Mouse (Mus musculus) midbrain, embryonic 12.5 days (tissue): Measurements from ENCODE around the gene Pdzrn4. TPM values are rescaled to one million over a fixed set of nuclear protein-coding genes. Genes with fewer than 3 reads are reported as not detected.

Experiments
- ATAC-seq: fragments of 200-750 bp; cut with Nextera tagmentation; 2 replicates; pipeline ENCODE4 v1.8.0; 2017; ENCODE audit warnings: low read depth, moderate TSS enrichment, moderate library complexity; ENCODE audit not compliant: low FRiP score
- H3K27ac ChIP-seq: fragments of 300-500 bp; sonication (generic); replicated peaks from 2 replicates; pipeline ENCODE4 v1.5.1; 2016; ENCODE audit warnings: mild to moderate bottlenecking
- H3K27me3 ChIP-seq: fragments of 300-500 bp; sonication (generic); 2 replicates; pipeline ENCODE4 v1.6.1; 2016; ENCODE audit warnings: mild to moderate bottlenecking
- H3K36me3 ChIP-seq: fragments of 300-500 bp; sonication (generic); 2 replicates; pipeline ENCODE4 v1.6.1; 2016
- H3K4me1 ChIP-seq: fragments of 300-500 bp; sonication (generic); 2 replicates; pipeline ENCODE4 v1.6.1; 2016
- H3K4me2 ChIP-seq: fragments of 300-500 bp; sonication (generic); replicated peaks from 2 replicates; pipeline ENCODE4 v1.6.1; 2016; ENCODE audit warnings: mild to moderate bottlenecking, moderate library complexity
- H3K4me3 ChIP-seq: fragments of 300-500 bp; sonication (generic); 2 replicates; pipeline ENCODE4 v1.5.1; 2016; ENCODE audit warnings: mild to moderate bottlenecking
- H3K9ac ChIP-seq: fragments of 300-500 bp; sonication (generic); replicated peaks from 2 replicates; pipeline ENCODE4 v1.6.1; 2016; ENCODE audit warnings: mild to moderate bottlenecking, moderate library complexity
- H3K9me3 ChIP-seq: fragments of 300-500 bp; sonication (generic); 2 replicates; pipeline ENCODE4 v1.6.1; 2016; ENCODE audit warnings: mild to moderate bottlenecking
- WGBS: fragments of 180-500 bp; shearing (Covaris S2); methylation state at CpG from one replicate; pipeline ENCODE4 v1.1.7; 2016; 5-methylcytosine and 5-hydroxymethylcytosine counted together
- polyA plus RNA-seq: library from polyadenylated mRNA; unstranded; fragments of >200 nt; fragmentation: Nextera tagmentation; extraction: Ambion mirVana; gene quantifications from 2 replicates; pipeline ENCODE4 v1.2.1, GENCODE M21; 2016

Gene Pdzrn4
- polyA plus RNA-seq, 1 experiment from 2014 or later, result 13.8 TPM

DNA sequence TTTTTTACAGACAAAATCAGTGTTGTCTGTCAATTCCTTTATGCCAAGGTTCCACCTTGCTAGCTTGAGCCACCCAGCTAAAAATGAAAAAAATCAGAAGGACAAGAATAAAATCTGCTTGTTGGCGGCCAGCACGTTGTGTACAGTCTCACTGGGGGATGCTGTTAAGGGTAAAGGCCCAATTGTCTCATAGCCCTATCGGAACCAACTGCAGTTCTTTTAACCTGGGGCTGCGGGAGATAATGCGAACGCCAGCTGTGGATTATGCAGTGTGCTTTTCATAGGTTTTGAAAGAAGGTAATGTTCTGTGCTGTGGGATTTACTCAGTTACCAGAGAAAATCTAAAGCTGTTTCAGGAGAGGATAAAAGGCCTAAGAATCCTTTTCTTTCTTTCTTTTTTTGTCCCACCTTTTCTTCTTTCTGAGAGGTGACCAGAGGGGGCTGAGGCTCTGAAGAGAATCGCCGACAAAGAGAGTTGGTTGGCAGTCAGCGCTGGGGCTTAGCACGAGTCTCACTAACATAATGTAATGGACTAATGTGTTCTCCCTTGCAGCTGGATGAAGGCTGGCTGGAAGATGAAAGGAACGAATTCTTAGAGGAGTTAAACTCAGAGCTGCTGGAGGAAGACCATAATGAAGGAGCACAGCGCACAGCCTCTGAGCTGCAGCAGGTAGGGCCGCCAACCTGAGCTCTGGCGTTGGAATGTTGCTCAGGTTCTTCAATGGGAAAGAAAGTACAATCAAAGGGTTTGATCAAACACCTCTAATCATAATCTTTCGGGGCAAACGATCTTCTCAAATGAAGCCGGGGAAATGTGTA lies 360.6 kb downstream of the Pdzrn4 start:
- WGBS, result 28% methylated on average over 17 of the region's 17 CpGs
- ATAC-seq, result no peak
- H3K4me2 ChIP-seq, result 0 out of 2 replicates have a peak overlapping the region, but pooled peaks have one; percentile 6
- H3K27ac ChIP-seq, result no peak overlapping the region
- H3K4me3 ChIP-seq, result no peak overlapping the region
- H3K9ac ChIP-seq, result no peak overlapping the region
- H3K4me1 ChIP-seq, result peaks cover 11% of the 10 kb centered on the region
- no peaks in the 10 kb centered on the region for H3K36me3 ChIP-seq
- peaks cover 8% of the 10 kb centered on the region; the same call in 1 of the 2 replicates for H3K27me3 ChIP-seq
- no peaks in the 10 kb centered on the region for H3K9me3 ChIP-seq

- peaks cover 11% of the 10 kb centered on the region for H3K4me1 ChIP-seq
- peaks cover 8% of the 10 kb centered on the region; the same call in 1 of the 2 replicates for H3K27me3 ChIP-seq
- no peak overlapping the region for H3K4me2 ChIP-seq
- H3K9ac ChIP-seq, result no peak overlapping the region
- WGBS, result 83% methylated on average over 8 of the region's 8 CpGs
- no peak overlapping the region for H3K27ac ChIP-seq
- no peaks in the 10 kb centered on the region for H3K36me3 ChIP-seq
- no peak overlapping the region for H3K4me3 ChIP-seq
- ATAC-seq, result no peak
- H3K9me3 ChIP-seq, result no peaks in the 10 kb centered on the region
These were observed 362.3 kb downstream of the Pdzrn4 start for GRCm38 (mm10) chr15:92759001-92759400.

DNA sequence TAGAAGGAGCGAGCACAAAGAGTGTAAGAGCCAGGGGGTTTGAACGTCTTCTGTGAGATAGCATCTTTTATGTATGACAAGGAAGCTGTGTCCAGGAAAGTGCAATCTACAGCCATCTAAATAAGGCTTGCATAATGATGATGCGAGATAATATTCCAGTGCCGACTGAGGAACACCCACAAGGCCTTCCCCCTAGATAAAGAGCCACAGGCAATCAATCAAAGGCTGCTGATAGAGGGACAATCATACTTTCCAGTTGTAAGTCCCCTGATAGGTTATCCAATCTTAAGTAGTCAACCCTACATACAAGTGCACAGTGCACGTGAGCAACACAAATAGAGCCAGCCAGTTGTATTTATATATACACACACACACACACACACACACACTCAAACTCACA lies 366.6 kb downstream of the Pdzrn4 start:
- WGBS, result 82% methylated on average over 5 of the region's 5 CpGs
- ATAC-seq, result no peak
- Histone ChIP-seq H3K9ac (no peak overlapping the region), H3K4me3 (no peak overlapping the region), H3K4me1 (no peaks in the 10 kb centered on the region), H3K9me3 (no peaks in the 10 kb centered on the region), H3K36me3 (no peaks in the 10 kb centered on the region), H3K4me2 (no peak overlapping the region), H3K27ac (no peak overlapping the region), H3K27me3 (no peaks in the 10 kb centered on the region)

GRCm38 (mm10) chr15:92769535-92769934 lies 372.9 kb downstream of the Pdzrn4 start:
- ATAC-seq, result no peak
- Histone ChIP-seq H3K36me3 (0 out of 2 replicates have a peak, but pooled peaks cover 7% of the 10 kb centered on the region), H3K27me3 (no peaks in the 10 kb centered on the region), H3K4me1 (no peaks in the 10 kb centered on the region), H3K9me3 (no peaks in the 10 kb centered on the region), H3K4me3 (no peak overlapping the region), H3K9ac (no peak overlapping the region), H3K27ac (no peak overlapping the region), H3K4me2 (no peak overlapping the region)
- WGBS, result 87% methylated on average over 15 of the region's 15 CpGs

DNA sequence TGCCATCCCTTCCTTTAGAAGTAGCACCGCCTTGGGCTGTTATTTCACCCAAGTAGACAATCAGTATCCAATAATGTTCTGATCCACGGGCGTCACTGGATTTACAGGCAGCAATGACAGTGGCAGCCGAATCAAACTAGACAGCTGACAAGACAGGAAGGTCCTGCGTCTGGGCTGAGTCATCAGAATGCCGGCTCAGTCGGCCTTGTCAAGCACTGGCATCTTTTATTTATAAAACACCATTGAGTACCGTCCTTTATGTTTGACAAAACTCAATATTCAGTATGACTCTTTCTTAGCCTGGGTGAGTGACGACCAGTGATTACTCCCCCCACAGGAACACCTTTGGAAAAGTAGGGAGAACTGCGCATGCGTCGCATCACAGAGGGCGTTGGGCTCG lies 391.4 kb downstream of the Pdzrn4 start:
- ATAC-seq, result no peak

DNA sequence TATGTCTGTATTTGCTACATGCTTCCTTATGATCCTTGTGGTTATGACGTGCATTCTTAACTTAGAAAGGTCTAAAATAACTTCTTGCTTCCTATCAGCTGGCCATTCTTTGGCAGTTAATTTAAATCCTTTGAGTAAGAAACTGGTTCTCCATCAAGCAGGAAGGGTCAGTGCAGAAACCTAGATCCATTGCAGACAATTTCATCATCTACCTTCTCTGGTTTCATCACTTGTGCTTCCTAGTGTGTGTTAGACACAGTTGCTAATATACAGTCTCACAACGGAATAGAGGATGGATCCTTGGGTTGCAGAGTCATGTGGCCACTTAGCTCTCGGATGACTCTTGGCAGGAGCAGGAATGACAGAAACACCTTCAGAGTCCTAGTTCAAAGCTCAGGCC lies 397.6 kb downstream of the Pdzrn4 start:
- H3K4me3 ChIP-seq, result no peak overlapping the region
- H3K27ac ChIP-seq, result no peak overlapping the region
- no peaks in the 10 kb centered on the region for H3K36me3 ChIP-seq
- no peaks in the 10 kb centered on the region for H3K27me3 ChIP-seq
- H3K9me3 ChIP-seq, result no peaks in the 10 kb centered on the region
- no peaks in the 10 kb centered on the region for H3K4me1 ChIP-seq
- WGBS, result 89% methylated on average over 3 of the region's 3 CpGs
- H3K9ac ChIP-seq, result no peak overlapping the region
- no peak overlapping the region for H3K4me2 ChIP-seq
- ATAC-seq, result no peak

More for the DNA sequence above, 391.4 kb downstream of the Pdzrn4 start:
- Histone ChIP-seq H3K9ac (no peak overlapping the region), H3K27ac (no peak overlapping the region), H3K4me2 (no peak overlapping the region), H3K27me3 (no peaks in the 10 kb centered on the region), H3K4me1 (0 out of 2 replicates have a peak, but pooled peaks cover 3% of the 10 kb centered on the region), H3K4me3 (no peak overlapping the region), H3K9me3 (no peaks in the 10 kb centered on the region), H3K36me3 (no peaks in the 10 kb centered on the region)
- 79% methylated on average over 14 of the region's 14 CpGs for WGBS

- WGBS, result 46% methylated on average over 3 of the region's 3 CpGs
- no peak overlapping the region for H3K4me2 ChIP-seq
- peak; percentile 49; the same call in 1 of the 2 replicates for ATAC-seq
- no peak overlapping the region for H3K9ac ChIP-seq
- no peak overlapping the region for H3K27ac ChIP-seq
- no peaks in the 10 kb centered on the region for H3K27me3 ChIP-seq
- H3K36me3 ChIP-seq, result no peaks in the 10 kb centered on the region
- H3K4me1 ChIP-seq, result peaks cover 14% of the 10 kb centered on the region
- no peak overlapping the region for H3K4me3 ChIP-seq
- H3K9me3 ChIP-seq, result no peaks in the 10 kb centered on the region
These were observed 409.3 kb downstream of the Pdzrn4 start for GRCm38 (mm10) chr15:92805934-92806333.

GRCm38 (mm10) chr15:92806352-92806751 lies 409.7 kb downstream of the Pdzrn4 start:
- WGBS, result 50% methylated on average over 1 of the region's 1 CpGs

More at GRCm38 (mm10) chr15:92806352-92806751, 409.7 kb downstream of the Pdzrn4 start:
- peak; percentile 52; the same call in 1 of the 2 replicates for ATAC-seq
- no peak overlapping the region for H3K9ac ChIP-seq
- H3K36me3 ChIP-seq, result no peaks in the 10 kb centered on the region
- H3K4me1 ChIP-seq, result peaks cover 14% of the 10 kb centered on the region
- no peak overlapping the region for H3K4me3 ChIP-seq
- H3K27me3 ChIP-seq, result no peaks in the 10 kb centered on the region
- H3K4me2 ChIP-seq, result no peak overlapping the region
- H3K27ac ChIP-seq, result no peak overlapping the region
- H3K9me3 ChIP-seq, result no peaks in the 10 kb centered on the region
